Mouse (Mus musculus): ENCODE measurements around the gene Cyp11a1. TPM values are rescaled to one million over a fixed set of nuclear protein-coding genes. Genes with fewer than 3 reads are reported as not detected.
A peak's percentile ranks its signal among the peaks of the same experiment; 100 is the strongest.

Gene Cyp11a1
- polyA plus RNA-seq, 1 experiment from 2014 or later, result 2.3 TPM

GRCm38 (mm10) chr9:57965281-57966185 lies 40.7 kb upstream of the Cyp11a1 start:
- no peak for ATAC-seq (ENCODE audit: low FRiP score, low read depth)
- H3K36me3 ChIP-seq, result 0 out of 2 replicates have a peak, but pooled peaks cover 4% of the 10 kb centered on the region
- no peaks in the 10 kb centered on the region for H3K9me3 ChIP-seq
- H3K27me3 ChIP-seq, result no peaks in the 10 kb centered on the region
- no peak overlapping the region for H3K4me2 ChIP-seq
- no peak overlapping the region for H3K4me3 ChIP-seq
- H3K27ac ChIP-seq (replicated peaks), result 0 out of 2 replicates have a peak overlapping the region, but pooled peaks have one; percentile 22
- 74% methylated on average over 12 of the region's 12 CpGs for WGBS
- no peak overlapping the region for H3K9ac ChIP-seq
- 0 out of 2 replicates have a peak, but pooled peaks cover 3% of the 10 kb centered on the region for H3K4me1 ChIP-seq (replicated peaks)

DNA sequence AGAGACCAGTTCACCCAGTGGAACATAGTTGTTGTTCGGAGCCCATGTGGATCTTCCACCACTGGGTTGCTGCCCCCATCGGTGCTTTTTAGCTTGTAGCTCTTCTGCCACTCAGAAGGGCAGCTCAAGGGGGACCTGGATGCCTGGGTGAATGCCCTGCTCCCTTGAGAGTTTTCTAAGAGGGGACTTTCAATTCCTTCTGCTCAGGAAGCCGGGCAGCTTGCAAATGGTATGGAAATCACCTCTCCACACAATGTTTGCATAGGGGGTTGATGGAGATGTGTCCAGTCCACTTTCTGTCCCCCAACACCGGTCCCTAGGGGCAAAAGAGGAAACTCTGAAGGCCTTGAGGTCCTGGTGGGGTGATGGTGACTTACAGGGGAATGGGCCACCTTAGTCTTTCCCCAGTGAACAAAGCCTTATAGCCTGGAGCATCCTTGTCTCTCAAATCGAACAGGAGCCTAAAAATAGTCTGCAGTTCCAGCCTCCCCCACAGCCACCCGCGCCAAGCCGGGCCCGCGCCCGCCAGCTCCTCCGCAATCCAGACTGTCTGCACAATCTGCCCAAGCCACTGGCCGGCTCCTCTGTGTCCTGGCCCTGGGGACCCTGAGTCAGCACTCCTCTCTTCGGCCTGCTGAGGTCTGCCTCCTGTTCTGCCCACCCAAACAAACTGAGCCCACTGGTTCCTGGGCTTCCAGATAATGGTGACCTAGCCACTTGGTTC lies 38.8 kb upstream of the Cyp11a1 start:
- Histone ChIP-seq H3K4me3 (no peak overlapping the region), H3K27ac (replicated peaks) (no peak overlapping the region), H3K9ac (no peak overlapping the region), H3K4me1 (replicated peaks) (0 out of 2 replicates have a peak, but pooled peaks cover 3% of the 10 kb centered on the region), H3K4me2 (no peak overlapping the region), H3K9me3 (no peaks in the 10 kb centered on the region), H3K36me3 (no peaks in the 10 kb centered on the region), H3K27me3 (no peaks in the 10 kb centered on the region)
- 75% methylated on average over 14 of the region's 14 CpGs for WGBS
- no peak for ATAC-seq (ENCODE audit: low FRiP score, low read depth)

DNA sequence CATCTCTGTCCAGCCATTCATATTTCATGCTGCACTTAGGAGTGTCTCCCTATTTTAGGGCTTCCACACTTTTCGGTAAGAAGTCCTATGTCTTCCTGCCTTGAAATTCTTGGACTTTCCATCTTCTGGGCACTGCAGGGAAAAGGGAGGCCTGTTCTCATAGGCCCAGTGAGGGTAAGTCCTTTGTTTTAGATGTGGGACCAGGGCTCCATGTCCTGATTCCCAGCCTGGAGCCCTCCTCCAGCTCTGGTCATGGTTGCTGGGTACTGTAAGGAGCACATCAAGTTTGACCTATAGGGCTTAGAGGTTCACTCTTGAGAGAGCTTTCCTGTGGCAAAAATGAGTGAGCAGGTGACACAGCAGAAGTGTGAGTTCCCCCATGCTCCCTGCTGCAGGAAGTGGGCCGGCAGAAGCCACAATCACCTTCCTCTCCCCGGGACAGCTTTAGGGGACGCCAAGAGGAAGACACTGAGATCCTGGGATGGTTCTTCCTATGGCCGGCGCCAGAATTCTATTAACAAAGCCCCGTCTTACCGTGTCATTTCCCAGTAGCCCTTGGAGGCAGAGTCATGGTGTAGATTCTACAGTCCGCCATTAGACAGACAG lies 37.9 kb upstream of the Cyp11a1 start:
- WGBS, result 92% methylated on average over 9 of the region's 9 CpGs
- ATAC-seq (ENCODE audit: low FRiP score, low read depth), result no peak
- no peak overlapping the region for H3K27ac ChIP-seq (replicated peaks)
- H3K4me3 ChIP-seq, result no peak overlapping the region
- H3K9ac ChIP-seq, result no peak overlapping the region
- H3K4me1 ChIP-seq (replicated peaks), result 0 out of 2 replicates have a peak, but pooled peaks cover 3% of the 10 kb centered on the region
- no peak overlapping the region for H3K4me2 ChIP-seq
- H3K9me3 ChIP-seq, result no peaks in the 10 kb centered on the region
- no peaks in the 10 kb centered on the region for H3K27me3 ChIP-seq
- H3K36me3 ChIP-seq, result no peaks in the 10 kb centered on the region

DNA sequence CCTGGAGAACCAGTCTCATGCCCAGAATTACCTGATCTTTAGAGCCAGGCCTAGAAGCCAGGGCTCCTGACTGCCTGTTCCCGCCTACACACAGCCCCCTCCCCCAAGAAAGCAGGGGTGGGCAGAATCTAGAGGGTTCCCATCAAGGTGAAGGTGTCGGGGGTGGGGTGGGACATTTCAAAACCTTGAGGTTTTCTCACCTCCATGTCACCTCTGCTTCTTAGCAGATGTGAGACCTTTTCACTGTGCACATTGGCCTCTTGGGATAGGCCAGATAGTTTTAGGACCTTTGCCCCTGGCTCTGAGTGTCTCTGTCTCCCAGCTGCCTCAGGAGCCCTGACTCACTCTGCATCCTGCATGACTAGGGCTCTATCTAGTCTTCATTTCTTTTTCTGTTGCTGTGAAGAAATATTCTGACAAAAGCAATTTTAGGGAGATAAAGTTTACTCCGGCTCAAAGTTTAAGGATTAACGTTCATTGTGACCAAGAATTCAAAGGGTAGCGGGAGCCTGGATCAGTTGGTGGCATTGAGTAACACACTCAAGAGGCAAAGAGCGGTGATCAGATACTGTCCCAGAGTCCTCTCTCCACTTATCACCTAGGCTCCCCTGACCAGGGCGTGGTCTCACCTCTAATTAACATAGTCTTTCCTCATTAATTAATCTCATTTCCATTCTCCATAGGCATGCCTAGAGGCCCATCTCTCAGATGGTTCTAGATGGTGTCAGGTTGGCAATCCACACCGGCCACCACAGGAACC lies 37.2 kb upstream of the Cyp11a1 start:
- WGBS, result 95% methylated on average over 8 of the region's 8 CpGs

GRCm38 (mm10) chr9:57969736-57970495 lies 36.3 kb upstream of the Cyp11a1 start:
- 71% methylated on average over 11 of the region's 11 CpGs for WGBS
- H3K4me2 ChIP-seq, result no peak overlapping the region
- no peak for ATAC-seq (ENCODE audit: low FRiP score, low read depth)
- H3K9ac ChIP-seq, result no peak overlapping the region
- 0 out of 2 replicates have a peak, but pooled peaks cover 2% of the 10 kb centered on the region for H3K4me1 ChIP-seq (replicated peaks)
- H3K9me3 ChIP-seq, result no peaks in the 10 kb centered on the region
- no peaks in the 10 kb centered on the region for H3K27me3 ChIP-seq
- no peak overlapping the region for H3K4me3 ChIP-seq
- H3K36me3 ChIP-seq, result no peaks in the 10 kb centered on the region
- 0 out of 2 replicates have a peak overlapping the region, but pooled peaks have one; percentile 8 for H3K27ac ChIP-seq (replicated peaks)

More for the DNA sequence above, 37.2 kb upstream of the Cyp11a1 start:
- no peak overlapping the region for H3K9ac ChIP-seq
- H3K4me1 ChIP-seq (replicated peaks), result 0 out of 2 replicates have a peak, but pooled peaks cover 3% of the 10 kb centered on the region
- no peaks in the 10 kb centered on the region for H3K27me3 ChIP-seq
- H3K4me3 ChIP-seq, result no peak overlapping the region
- H3K9me3 ChIP-seq, result no peaks in the 10 kb centered on the region
- ATAC-seq (ENCODE audit: low FRiP score, low read depth), result no peak
- no peaks in the 10 kb centered on the region for H3K36me3 ChIP-seq
- H3K4me2 ChIP-seq, result no peak overlapping the region
- H3K27ac ChIP-seq (replicated peaks), result no peak overlapping the region

GRCm38 (mm10) chr9:57971413-57971812 lies 34.8 kb upstream of the Cyp11a1 start:
- Histone ChIP-seq H3K9me3 (no peaks in the 10 kb centered on the region), H3K4me2 (no peak overlapping the region), H3K4me1 (replicated peaks) (no peaks in the 10 kb centered on the region), H3K27ac (replicated peaks) (no peak overlapping the region), H3K27me3 (no peaks in the 10 kb centered on the region), H3K9ac (no peak overlapping the region), H3K36me3 (no peaks in the 10 kb centered on the region), H3K4me3 (no peak overlapping the region)
- ATAC-seq (ENCODE audit: low FRiP score, low read depth), result no peak
- 91% methylated on average over 5 of the region's 5 CpGs for WGBS

DNA sequence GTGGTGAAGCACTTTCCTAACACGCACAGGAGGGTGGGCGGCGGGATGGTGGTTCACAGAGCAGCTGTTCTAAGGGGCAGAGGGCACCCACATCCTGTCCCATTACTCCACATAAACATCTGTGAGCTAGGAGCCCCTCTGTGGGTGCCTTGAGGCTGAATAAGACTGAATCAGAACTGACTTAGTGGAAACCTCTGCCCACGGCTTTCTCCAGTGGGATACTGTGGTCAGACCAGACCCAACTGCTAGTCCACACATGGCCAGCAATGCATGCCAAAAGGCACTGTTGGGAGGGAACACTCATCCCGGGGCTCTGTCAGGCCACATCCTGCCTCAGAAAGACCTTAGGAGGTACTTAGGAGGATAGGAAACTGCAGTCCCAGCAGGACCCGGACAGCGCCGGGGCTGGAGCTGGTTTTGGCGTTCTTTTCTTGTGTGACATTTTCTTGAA lies 34.0 kb upstream of the Cyp11a1 start:
- no peak overlapping the region for H3K4me2 ChIP-seq
- WGBS, result 71% methylated on average over 9 of the region's 9 CpGs
- no peaks in the 10 kb centered on the region for H3K4me1 ChIP-seq (replicated peaks)
- no peak overlapping the region for H3K9ac ChIP-seq
- H3K9me3 ChIP-seq, result no peaks in the 10 kb centered on the region
- no peak overlapping the region for H3K4me3 ChIP-seq
- H3K36me3 ChIP-seq, result no peaks in the 10 kb centered on the region
- no peak overlapping the region for H3K27ac ChIP-seq (replicated peaks)
- H3K27me3 ChIP-seq, result no peaks in the 10 kb centered on the region
- ATAC-seq (ENCODE audit: low FRiP score, low read depth), result no peak

- WGBS, result 67% methylated on average over 9 of the region's 9 CpGs
- H3K9ac ChIP-seq, result no peak overlapping the region
- no peak for ATAC-seq (ENCODE audit: low FRiP score, low read depth)
- H3K4me1 ChIP-seq (replicated peaks), result no peaks in the 10 kb centered on the region
- H3K27me3 ChIP-seq, result no peaks in the 10 kb centered on the region
- no peaks in the 10 kb centered on the region for H3K9me3 ChIP-seq
- H3K4me2 ChIP-seq, result no peak overlapping the region
- H3K27ac ChIP-seq (replicated peaks), result no peak overlapping the region
- H3K36me3 ChIP-seq, result no peaks in the 10 kb centered on the region
- H3K4me3 ChIP-seq, result no peak overlapping the region
Measured at GRCm38 (mm10) chr9:57972776-57973439, 33.3 kb upstream of the Cyp11a1 start.

DNA sequence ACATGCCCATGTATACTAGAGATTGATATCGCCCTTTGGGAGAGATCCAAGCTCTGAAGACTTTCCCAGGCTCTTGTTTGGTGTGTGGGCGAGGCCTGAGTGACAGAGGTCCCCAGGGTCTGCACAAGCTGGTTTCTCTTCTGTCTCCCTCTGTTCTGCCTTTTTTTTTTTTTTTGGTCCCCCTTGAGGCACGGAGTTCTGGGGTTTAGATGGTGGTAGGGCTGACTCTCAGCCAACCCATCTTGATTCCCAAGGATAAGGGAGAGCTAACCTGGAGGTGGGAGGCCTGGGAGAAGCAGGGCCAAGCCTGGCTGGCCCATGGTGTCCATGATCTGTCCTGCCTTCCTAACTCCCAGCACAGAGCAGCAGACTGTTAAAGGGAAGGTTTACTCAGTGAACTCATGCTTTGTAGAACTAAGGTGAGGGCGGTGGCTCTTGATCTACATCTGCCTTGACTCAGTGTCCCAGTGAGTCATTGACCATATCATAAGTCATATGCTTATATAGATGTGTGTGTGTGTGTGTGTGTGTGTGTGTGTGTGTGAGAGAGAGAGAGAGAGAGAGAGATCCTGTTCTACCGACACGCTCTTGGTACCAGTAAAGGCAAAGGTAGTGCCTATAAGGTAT lies 32.7 kb upstream of the Cyp11a1 start:
- no peak overlapping the region for H3K4me3 ChIP-seq
- no peaks in the 10 kb centered on the region for H3K36me3 ChIP-seq
- WGBS, result 76% methylated on average over 6 of the region's 6 CpGs
- no peak overlapping the region for H3K27ac ChIP-seq (replicated peaks)
- no peak overlapping the region for H3K4me2 ChIP-seq
- no peak overlapping the region for H3K9ac ChIP-seq
- no peak for ATAC-seq (ENCODE audit: low FRiP score, low read depth)
- H3K4me1 ChIP-seq (replicated peaks), result no peaks in the 10 kb centered on the region
- H3K9me3 ChIP-seq, result no peaks in the 10 kb centered on the region
- H3K27me3 ChIP-seq, result no peaks in the 10 kb centered on the region

GRCm38 (mm10) chr9:57974221-57974620 lies 32.0 kb upstream of the Cyp11a1 start:
- H3K27ac ChIP-seq (replicated peaks), result no peak overlapping the region
- no peak overlapping the region for H3K4me3 ChIP-seq
- no peaks in the 10 kb centered on the region for H3K27me3 ChIP-seq
- WGBS, result 79% methylated on average over 5 of the region's 5 CpGs
- ATAC-seq (ENCODE audit: low FRiP score, low read depth), result no peak
- no peaks in the 10 kb centered on the region for H3K9me3 ChIP-seq
- no peak overlapping the region for H3K9ac ChIP-seq
- H3K4me1 ChIP-seq (replicated peaks), result no peaks in the 10 kb centered on the region
- no peaks in the 10 kb centered on the region for H3K36me3 ChIP-seq
- no peak overlapping the region for H3K4me2 ChIP-seq

Data from hindbrain, embryonic 15.5 days (tissue).